ENCODE assay signal across 12 mouse cellular contexts in genomic region chr14:25174402-25174801, GRCm38 (mm10).
DNase-seq lines count a peak whose midpoint lies in the region; ATAC-seq lines count a peak whose summit lies in the region.
"Had no signal": no experiment of that assay in that cellular context is flagged by ENCODE, and none has a peak within 500 bp of the region (broad histone marks: within the 10 kb centered on the region; RNA-seq: fewer than 3 reads in every experiment).

No protein-coding gene starts in this region.

- H3K27me3 ChIP-seq in kidney, embryonic 16.5 days (ENCODE audit: insufficient read depth, low read length) = no peaks in the 10 kb centered on the region
- no peaks in the 10 kb centered on the region for H3K27me3 ChIP-seq in embryonic facial prominence, embryonic 11.5 days (ENCODE audit: control insufficient read depth, insufficient read depth, low read length)
- H3K27me3 ChIP-seq in stomach, embryonic 14.5 days (ENCODE audit: control insufficient read depth, insufficient read depth, low read length) = no peaks in the 10 kb centered on the region
- H3K27me3 ChIP-seq: midbrain, embryonic 15.5 days had no signal

- H3K27ac ChIP-seq in kidney, embryonic 16.5 days (ENCODE audit: low read length) = no peak overlapping the region
- no peak overlapping the region for H3K27ac ChIP-seq in embryonic facial prominence, embryonic 11.5 days (replicated peaks; ENCODE audit: low read depth, low read length)
- no peak overlapping the region for H3K27ac ChIP-seq in stomach, embryonic 14.5 days (ENCODE audit: low read length)
- H3K27ac ChIP-seq: midbrain, embryonic 15.5 days had no signal

- no peaks in the 10 kb centered on the region for H3K36me3 ChIP-seq in kidney, embryonic 16.5 days (ENCODE audit: insufficient read depth, low read length)
- no peaks in the 10 kb centered on the region for H3K36me3 ChIP-seq in embryonic facial prominence, embryonic 11.5 days (replicated peaks; ENCODE audit: control insufficient read depth, insufficient read depth, low read depth, low read length)
- no peaks in the 10 kb centered on the region for H3K36me3 ChIP-seq in stomach, embryonic 14.5 days (ENCODE audit: control insufficient read depth, insufficient read depth, low read length)
- H3K36me3 ChIP-seq: midbrain, embryonic 15.5 days had no signal

- intact Hi-C loops in heart, postnatal 10 days (cut with DNase I) = no loop called here

- H3K4me2 ChIP-seq in kidney, embryonic 16.5 days (replicated peaks; ENCODE audit: low read depth, low read length) = no peak overlapping the region
- no peak overlapping the region for H3K4me2 ChIP-seq in embryonic facial prominence, embryonic 11.5 days (ENCODE audit: low read depth, low read length)
- no peak overlapping the region for H3K4me2 ChIP-seq in stomach, embryonic 14.5 days (replicated peaks; ENCODE audit: low read depth, low read length)
- H3K4me2 ChIP-seq: midbrain, embryonic 15.5 days had no signal

- H3K4me1 ChIP-seq in kidney, embryonic 16.5 days (ENCODE audit: insufficient read depth, low read length) = peaks cover 11% of the 10 kb centered on the region
- H3K4me1 ChIP-seq in embryonic facial prominence, embryonic 11.5 days (ENCODE audit: control insufficient read depth, insufficient read depth, low read length) = no peaks in the 10 kb centered on the region
- H3K4me1 ChIP-seq in stomach, embryonic 14.5 days (ENCODE audit: control insufficient read depth, insufficient read depth, low read length) = peaks cover 15% of the 10 kb centered on the region

- no peaks in the 10 kb centered on the region for H3K9me3 ChIP-seq in kidney, embryonic 16.5 days (ENCODE audit: low read length)
- no peaks in the 10 kb centered on the region for H3K9me3 ChIP-seq in embryonic facial prominence, embryonic 11.5 days (replicated peaks; ENCODE audit: control insufficient read depth, low read length)
- H3K9me3 ChIP-seq in stomach, embryonic 14.5 days (ENCODE audit: control insufficient read depth, low read depth, low read length) = no peaks in the 10 kb centered on the region
- H3K9me3 ChIP-seq: midbrain, embryonic 15.5 days had no signal

- 0 out of 2 replicates have a peak overlapping the region, but pooled peaks have one; percentile 17 for H3K9ac ChIP-seq in kidney, embryonic 16.5 days (replicated peaks; ENCODE audit: low read length)
- no peak overlapping the region for H3K9ac ChIP-seq in embryonic facial prominence, embryonic 11.5 days (replicated peaks; ENCODE audit: low read length)
- H3K9ac ChIP-seq in stomach, embryonic 14.5 days (replicated peaks; ENCODE audit: low read depth, low read length) = no peak overlapping the region
- H3K9ac ChIP-seq: midbrain, embryonic 15.5 days had no signal

- no peak for ATAC-seq in kidney, embryonic 16.5 days (ENCODE audit: low FRiP score, low TSS enrichment)
- peak; percentile 63 for ATAC-seq in embryonic facial prominence, embryonic 11.5 days (replicated peaks; ENCODE audit: insufficient number of reproducible peaks, low FRiP score, low TSS enrichment, low read depth)
- ATAC-seq in stomach, embryonic 14.5 days (ENCODE audit: insufficient number of reproducible peaks, insufficient read depth, low FRiP score, low read depth) = peak; percentile 42; the same call in 1 of the 2 replicates
- ATAC-seq in inflammation-experienced regulatory T-cells, adult 6 months = no peak
- ATAC-seq: midbrain, embryonic 15.5 days had no signal

- no peak for DNase-seq in kidney, adult 11 months
- peak; percentile 71 for DNase-seq in embryonic facial prominence, embryonic 11.5 days (ENCODE audit: low spot score)
- DNase-seq in heart, postnatal 10 days = peak; percentile 38 to 52
- no peak for DNase-seq in frontal cortex, postnatal 36 days (ENCODE audit: low spot score in 2 of 2)
- DNase-seq: cerebellum, adult 9-11 months; gastrocnemius, postnatal 14 days; liver; lung, postnatal 10 days had no signal

- WGBS in kidney, embryonic 16.5 days = 27% methylated on average over 2 of the region's 2 CpGs
- WGBS in embryonic facial prominence, embryonic 11.5 days = 31% methylated on average over 2 of the region's 2 CpGs
- 38% methylated on average over 2 of the region's 2 CpGs for WGBS in stomach, embryonic 14.5 days

- H3K4me3 ChIP-seq in kidney, embryonic 16.5 days (ENCODE audit: low read length) = no peak overlapping the region
- H3K4me3 ChIP-seq in embryonic facial prominence, embryonic 11.5 days (ENCODE audit: low read depth, low read length) = no peak overlapping the region
- no peak overlapping the region for H3K4me3 ChIP-seq in stomach, embryonic 14.5 days (ENCODE audit: low read depth, low read length)
- H3K4me3 ChIP-seq: midbrain, embryonic 15.5 days had no signal

Comparison
In these comparisons a context has a peak if more than half of its experiments do, and no peak if none do; other contexts are left out.
1. ATAC-seq: peak in embryonic facial prominence, embryonic 11.5 days (single experiment) and stomach, embryonic 14.5 days (single experiment); none in kidney, embryonic 16.5 days (single experiment) and inflammation-experienced regulatory T-cells, adult 6 months (single experiment).
2. DNase-seq: peak in embryonic facial prominence, embryonic 11.5 days (single experiment) and heart, postnatal 10 days (2 of 2); none in kidney, adult 11 months (single experiment) and frontal cortex, postnatal 36 days (0 of 2).